Mouse (Mus musculus) heart, embryonic 12.5 days (tissue): ENCODE measurements at regions not wholly inside any gene's neighbourhood (a gene's known extent, or its start where the extent isn't known, plus 50 kb on each side); places are given as distances from the start of the nearest gene placed in this dataset.

Experiments used
- ATAC-seq: fragments of 200-750 bp; cut with Nextera tagmentation; 2 replicates; pipeline ENCODE4 v1.8.0; 2017; ENCODE audit warnings: moderate TSS enrichment, moderate library complexity; ENCODE audit not compliant: insufficient number of reproducible peaks, low FRiP score
- H3K27ac ChIP-seq: fragments of 300-500 bp; sonication (generic); 2 replicates; pipeline ENCODE4 v1.5.1; 2016; ENCODE audit warnings: mild to moderate bottlenecking, moderate library complexity; ENCODE audit not compliant: poor library complexity, severe bottlenecking
- H3K27me3 ChIP-seq: fragments of 300-500 bp; sonication (generic); replicated peaks from 2 replicates; pipeline ENCODE4 v1.6.1; 2016; ENCODE audit warnings: mild to moderate bottlenecking, moderate library complexity
- H3K36me3 ChIP-seq: fragments of 300-500 bp; sonication (generic); 2 replicates; pipeline ENCODE4 v1.6.1; 2016; ENCODE audit warnings: mild to moderate bottlenecking, moderate library complexity
- H3K4me1 ChIP-seq: fragments of 300-500 bp; sonication (generic); replicated peaks from 2 replicates; pipeline ENCODE4 v1.6.1; 2016; ENCODE audit warnings: mild to moderate bottlenecking
- H3K4me2 ChIP-seq: fragments of 300-500 bp; sonication (generic); 2 replicates; pipeline ENCODE4 v1.6.1; 2016; ENCODE audit warnings: mild to moderate bottlenecking, moderate library complexity
- H3K4me3 ChIP-seq: fragments of 300-500 bp; sonication (generic); 2 replicates; pipeline ENCODE4 v1.5.1; 2016; ENCODE audit warnings: mild to moderate bottlenecking
- H3K9ac ChIP-seq: fragments of 300-500 bp; sonication (generic); 2 replicates; pipeline ENCODE4 v1.6.1; 2016; ENCODE audit warnings: mild to moderate bottlenecking, moderate library complexity
- H3K9me3 ChIP-seq: fragments of 300-500 bp; sonication (generic); replicated peaks from 2 replicates; pipeline ENCODE4 v1.6.1; 2016; ENCODE audit warnings: mild to moderate bottlenecking, moderate library complexity
- WGBS: fragments of 180-500 bp; shearing (Covaris S2); methylation state at CpG from one replicate; pipeline ENCODE4 v1.1.7; 2016; 5-methylcytosine and 5-hydroxymethylcytosine counted together

- no peak overlapping the region for H3K4me2 ChIP-seq
- no peak overlapping the region for H3K9ac ChIP-seq
- 91% methylated on average over 3 of the region's 3 CpGs for WGBS
- peaks cover 5% of the 10 kb centered on the region; the same call in 1 of the 2 replicates for H3K9me3 ChIP-seq
- H3K4me3 ChIP-seq, result no peak overlapping the region
- H3K36me3 ChIP-seq, result no peaks in the 10 kb centered on the region
- ATAC-seq, result no peak
- H3K27me3 ChIP-seq, result no peaks in the 10 kb centered on the region
- H3K4me1 ChIP-seq, result no peaks in the 10 kb centered on the region
- H3K27ac ChIP-seq, result no peak overlapping the region
Measured at GRCm38 (mm10) chr10:19516011-19516410, 75.7 kb upstream of the Ifngr1 start.

GRCm38 (mm10) chr10:19517093-19517492 is 74.7 kb upstream of the Ifngr1 start:
- H3K9ac ChIP-seq, result no peak overlapping the region
- H3K4me2 ChIP-seq, result no peak overlapping the region
- H3K27me3 ChIP-seq, result no peaks in the 10 kb centered on the region
- no peaks in the 10 kb centered on the region for H3K36me3 ChIP-seq
- no peaks in the 10 kb centered on the region for H3K4me1 ChIP-seq
- WGBS, result 61% methylated on average over 2 of the region's 2 CpGs
- no peak overlapping the region for H3K27ac ChIP-seq
- H3K4me3 ChIP-seq, result no peak overlapping the region
- no peak for ATAC-seq
- H3K9me3 ChIP-seq, result peaks cover 5% of the 10 kb centered on the region; the same call in 1 of the 2 replicates

- ATAC-seq, result no peak
- no peak overlapping the region for H3K4me3 ChIP-seq
- no peaks in the 10 kb centered on the region for H3K4me1 ChIP-seq
- H3K9me3 ChIP-seq, result peaks cover 5% of the 10 kb centered on the region; the same call in 1 of the 2 replicates
- no peak overlapping the region for H3K9ac ChIP-seq
- no peak overlapping the region for H3K4me2 ChIP-seq
- WGBS, result 8% methylated on average over 6 of the region's 6 CpGs
- H3K36me3 ChIP-seq, result no peaks in the 10 kb centered on the region
- H3K27ac ChIP-seq, result no peak overlapping the region
- H3K27me3 ChIP-seq, result no peaks in the 10 kb centered on the region
Measured at GRCm38 (mm10) chr10:19518763-19519162, 73.0 kb upstream of the Ifngr1 start.

- 0 out of 2 replicates have a peak, but pooled peaks cover 3% of the 10 kb centered on the region for H3K9me3 ChIP-seq
- no peak overlapping the region for H3K4me2 ChIP-seq
- ATAC-seq, result no peak
- H3K27ac ChIP-seq, result no peak overlapping the region
- H3K4me3 ChIP-seq, result no peak overlapping the region
- no peaks in the 10 kb centered on the region for H3K36me3 ChIP-seq
- no peaks in the 10 kb centered on the region for H3K4me1 ChIP-seq
- no peak overlapping the region for H3K9ac ChIP-seq
- H3K27me3 ChIP-seq, result no peaks in the 10 kb centered on the region
- WGBS, result 53% methylated on average over 2 of the region's 2 CpGs
Measured at GRCm38 (mm10) chr10:19522198-19522597, 69.6 kb upstream of the Ifngr1 start.

GRCm38 (mm10) chr10:19525939-19526338 is 65.8 kb upstream of the Ifngr1 start:
- Histone ChIP-seq H3K36me3 (no peaks in the 10 kb centered on the region), H3K4me3 (no peak overlapping the region), H3K27me3 (no peaks in the 10 kb centered on the region; the same call in 1 of the 2 replicates), H3K9ac (no peak overlapping the region), H3K9me3 (no peaks in the 10 kb centered on the region), H3K27ac (no peak overlapping the region), H3K4me1 (no peaks in the 10 kb centered on the region), H3K4me2 (no peak overlapping the region)
- no peak for ATAC-seq

DNA sequence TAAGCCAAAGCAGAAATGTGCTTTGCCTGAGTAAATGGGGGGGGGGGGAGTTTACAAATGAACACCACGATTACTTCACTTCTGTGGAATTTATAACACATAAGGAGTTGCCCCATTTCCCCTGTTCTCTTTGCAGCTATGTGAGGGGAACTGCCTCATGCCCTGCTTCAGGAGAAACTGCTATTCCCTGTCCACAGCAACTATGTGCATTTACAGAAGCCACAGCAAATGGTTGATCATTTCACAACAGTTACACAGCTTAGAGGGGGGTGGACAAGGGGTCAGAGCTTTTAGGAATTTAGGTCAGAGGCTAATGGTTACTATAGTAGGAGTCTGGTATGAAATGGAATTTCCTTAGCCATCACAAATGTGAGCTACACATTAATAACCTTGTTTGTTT is 65.4 kb upstream of the Ifngr1 start:
- Histone ChIP-seq H3K4me2 (no peak overlapping the region), H3K36me3 (no peaks in the 10 kb centered on the region), H3K9me3 (no peaks in the 10 kb centered on the region), H3K27ac (no peak overlapping the region), H3K9ac (no peak overlapping the region), H3K27me3 (no peaks in the 10 kb centered on the region; the same call in 1 of the 2 replicates), H3K4me1 (no peaks in the 10 kb centered on the region), H3K4me3 (no peak overlapping the region)
- ATAC-seq, result no peak
- 33% methylated on average over 1 of the region's 1 CpGs for WGBS

DNA sequence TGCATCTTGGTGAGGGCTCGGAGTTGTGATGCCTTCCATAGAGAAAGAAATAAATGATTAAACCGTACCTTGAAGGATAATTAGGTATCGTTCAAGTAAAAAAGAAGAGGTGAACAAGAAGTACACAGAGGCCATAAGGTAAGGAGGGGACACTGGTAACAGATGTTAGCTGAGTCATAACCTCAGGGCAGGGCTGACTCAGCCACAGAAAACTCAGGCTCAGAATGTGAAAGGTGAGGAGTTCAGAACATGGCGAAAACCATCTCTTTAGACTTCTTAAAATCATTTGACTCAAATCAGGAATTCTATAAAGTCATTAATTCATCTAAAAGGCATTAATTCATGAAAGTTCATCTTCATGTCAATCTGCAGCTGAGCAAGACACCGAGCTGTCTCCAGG is 62.1 kb upstream of the Ifngr1 start:
- no peaks in the 10 kb centered on the region for H3K9me3 ChIP-seq
- H3K9ac ChIP-seq, result no peak overlapping the region
- no peaks in the 10 kb centered on the region; the same call in 1 of the 2 replicates for H3K27me3 ChIP-seq
- H3K27ac ChIP-seq, result no peak overlapping the region
- WGBS, result 85% methylated on average over 5 of the region's 5 CpGs
- no peaks in the 10 kb centered on the region for H3K36me3 ChIP-seq
- no peak overlapping the region for H3K4me2 ChIP-seq
- H3K4me1 ChIP-seq, result no peaks in the 10 kb centered on the region
- no peak overlapping the region for H3K4me3 ChIP-seq
- no peak for ATAC-seq

DNA sequence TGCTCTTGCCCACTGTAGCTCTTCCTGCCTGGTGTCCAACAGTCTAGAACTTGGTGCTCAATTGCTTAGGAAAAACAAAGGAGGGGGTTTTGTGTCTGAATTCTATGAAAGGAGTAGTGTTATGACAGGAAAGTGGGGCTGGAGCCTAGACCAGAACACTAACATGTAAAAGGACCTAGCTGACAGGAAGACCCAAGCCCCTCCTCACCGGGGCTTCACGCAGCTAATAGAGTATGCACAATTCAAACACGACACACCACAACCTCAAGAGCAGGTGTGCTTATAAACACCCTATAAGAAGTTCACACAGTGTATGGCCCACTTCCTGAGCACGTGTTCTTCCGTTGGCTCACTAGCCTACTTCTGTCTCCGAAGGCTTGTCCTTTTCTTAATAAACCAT is 61.7 kb upstream of the Ifngr1 start:
- Histone ChIP-seq H3K9ac (no peak overlapping the region), H3K4me2 (no peak overlapping the region), H3K36me3 (no peaks in the 10 kb centered on the region), H3K27ac (no peak overlapping the region), H3K27me3 (no peaks in the 10 kb centered on the region; the same call in 1 of the 2 replicates), H3K4me1 (no peaks in the 10 kb centered on the region), H3K9me3 (no peaks in the 10 kb centered on the region), H3K4me3 (no peak overlapping the region)
- no peak for ATAC-seq
- WGBS, result 82% methylated on average over 6 of the region's 6 CpGs

DNA sequence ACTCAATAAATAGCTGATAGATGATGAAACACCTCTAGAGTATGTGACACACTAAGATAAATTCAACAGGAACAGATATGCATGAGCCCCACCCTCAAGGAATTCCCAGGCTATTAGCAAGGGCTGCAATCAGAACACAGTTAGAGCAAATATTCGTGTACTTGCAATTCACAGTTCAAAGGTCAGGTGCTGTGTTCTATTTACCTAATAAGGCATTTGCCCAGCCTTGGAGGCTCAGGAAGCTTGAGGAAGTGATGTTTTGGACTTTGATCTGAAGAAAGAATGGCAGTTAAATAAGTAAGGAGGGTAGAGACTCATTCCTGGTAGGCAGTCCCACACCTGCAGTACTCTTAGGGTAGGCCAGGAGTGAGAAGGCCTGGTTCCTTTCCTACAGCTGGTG is 60.3 kb upstream of the Ifngr1 start:
- no peaks in the 10 kb centered on the region for H3K36me3 ChIP-seq
- no peak overlapping the region for H3K27ac ChIP-seq
- 28% methylated on average over 1 of the region's 1 CpGs for WGBS
- H3K9ac ChIP-seq, result no peak overlapping the region
- H3K4me2 ChIP-seq, result no peak overlapping the region
- H3K4me1 ChIP-seq, result no peaks in the 10 kb centered on the region
- ATAC-seq, result no peak
- no peaks in the 10 kb centered on the region; the same call in 1 of the 2 replicates for H3K27me3 ChIP-seq
- no peak overlapping the region for H3K4me3 ChIP-seq
- no peaks in the 10 kb centered on the region for H3K9me3 ChIP-seq

GRCm38 (mm10) chr10:19532790-19533189 is 59.0 kb upstream of the Ifngr1 start:
- no peak overlapping the region for H3K4me3 ChIP-seq
- 71% methylated on average over 3 of the region's 3 CpGs for WGBS
- H3K4me2 ChIP-seq, result no peak overlapping the region
- H3K4me1 ChIP-seq, result no peaks in the 10 kb centered on the region
- no peaks in the 10 kb centered on the region for H3K9me3 ChIP-seq
- no peaks in the 10 kb centered on the region for H3K36me3 ChIP-seq
- no peaks in the 10 kb centered on the region; the same call in 1 of the 2 replicates for H3K27me3 ChIP-seq
- no peak for ATAC-seq
- no peak overlapping the region for H3K9ac ChIP-seq
- H3K27ac ChIP-seq, result no peak overlapping the region

GRCm38 (mm10) chr10:19533846-19534245 is 57.9 kb upstream of the Ifngr1 start:
- H3K4me2 ChIP-seq, result no peak overlapping the region
- 77% methylated on average over 1 of the region's 1 CpGs for WGBS
- no peaks in the 10 kb centered on the region for H3K4me1 ChIP-seq
- H3K36me3 ChIP-seq, result no peaks in the 10 kb centered on the region
- H3K27me3 ChIP-seq, result no peaks in the 10 kb centered on the region; the same call in 1 of the 2 replicates
- no peak overlapping the region for H3K4me3 ChIP-seq
- peaks cover 3% of the 10 kb centered on the region; the same call in 1 of the 2 replicates for H3K9me3 ChIP-seq
- no peak overlapping the region for H3K9ac ChIP-seq
- no peak overlapping the region for H3K27ac ChIP-seq
- no peak for ATAC-seq
